Mouse (Mus musculus) intestine, embryonic 15.5 days (tissue): ENCODE measurements around the gene Khdc1c. TPM values are rescaled to one million over a fixed set of nuclear protein-coding genes. Genes with fewer than 3 reads are reported as not detected.
A peak's percentile ranks its signal among the peaks of the same experiment; 100 is the strongest.

Source experiments
- ATAC-seq: fragments of 200-750 bp; cut with Nextera tagmentation; 2 replicates; pipeline ENCODE4 v1.8.0; 2017; ENCODE audit warnings: moderate TSS enrichment, moderate library complexity
- H3K27ac ChIP-seq: fragments of 300-500 bp; sonication (generic); 2 replicates; pipeline ENCODE4 v1.5.1; 2015; ENCODE audit warnings: mild to moderate bottlenecking, inconsistent platforms
- H3K27me3 ChIP-seq: fragments of 300-500 bp; sonication (generic); replicated peaks from 2 replicates; pipeline ENCODE4 v1.6.1; 2015; ENCODE audit warnings: inconsistent platforms
- H3K36me3 ChIP-seq: fragments of 300-500 bp; sonication (generic); 2 replicates; pipeline ENCODE4 v1.6.1; 2015; ENCODE audit warnings: inconsistent platforms
- H3K4me1 ChIP-seq: fragments of 300-500 bp; sonication (generic); replicated peaks from 2 replicates; pipeline ENCODE4 v1.6.1; 2015; ENCODE audit warnings: inconsistent platforms
- H3K4me2 ChIP-seq: fragments of 300-500 bp; sonication (generic); replicated peaks from 2 replicates; pipeline ENCODE4 v1.6.1; 2015; ENCODE audit warnings: mild to moderate bottlenecking, inconsistent platforms
- H3K4me3 ChIP-seq: fragments of 300-500 bp; sonication (generic); replicated peaks from 2 replicates; pipeline ENCODE4 v1.5.1; 2015; ENCODE audit warnings: inconsistent platforms
- H3K9ac ChIP-seq: fragments of 300-500 bp; sonication (generic); 2 replicates; pipeline ENCODE4 v1.6.1; 2015; ENCODE audit warnings: inconsistent platforms
- H3K9me3 ChIP-seq: fragments of 300-500 bp; sonication (generic); 2 replicates; pipeline ENCODE4 v1.6.1; 2016; ENCODE audit warnings: inconsistent platforms
- WGBS: fragments of 180-500 bp; shearing (Covaris S2); methylation state at CpG from one replicate; pipeline ENCODE4 v1.1.7; 2015; 5-methylcytosine and 5-hydroxymethylcytosine counted together
- polyA plus RNA-seq: library from polyadenylated mRNA; unstranded; fragments of >200 nt; fragmentation: Nextera tagmentation; extraction: Ambion mirVana; gene quantifications from 2 replicates; pipeline ENCODE4 v1.2.1, GENCODE M21; 2015

Gene Khdc1c
- polyA plus RNA-seq, 1 experiment from 2014 or later = not detected

GRCm38 (mm10) chr1:21383256-21383655 lies 15.1 kb downstream of the Khdc1c start, which contains the start of gene Khdc1b:
Gene Khdc1b, plus strand, starts transcription at chr1:21383556.
- Histone ChIP-seq H3K27ac (no peak within 1 kb of the TSS), H3K9ac (no peak within 1 kb of the TSS), H3K36me3 (no peaks in the 10 kb centered on the region), H3K4me3 (no peak within 1 kb of the TSS), H3K27me3 (no peaks in the 10 kb centered on the region), H3K9me3 (no peaks in the 10 kb centered on the region), H3K4me2 (no peak within 1 kb of the TSS), H3K4me1 (no peaks in the 10 kb centered on the region)
- ATAC-seq = no peak
- WGBS = 88% methylated on average over 1 of the region's 1 CpGs

- no peak overlapping the region for H3K4me2 ChIP-seq
- no peaks in the 10 kb centered on the region for H3K9me3 ChIP-seq
- no peak overlapping the region for H3K27ac ChIP-seq
- no peaks in the 10 kb centered on the region for H3K36me3 ChIP-seq
- WGBS = 56% methylated on average over 6 of the region's 6 CpGs
- no peaks in the 10 kb centered on the region for H3K27me3 ChIP-seq
- no peak overlapping the region for H3K9ac ChIP-seq
- no peak for ATAC-seq
- no peaks in the 10 kb centered on the region for H3K4me1 ChIP-seq
- H3K4me3 ChIP-seq = no peak overlapping the region
Observed at GRCm38 (mm10) chr1:21391138-21391671, 23.1 kb downstream of the Khdc1c start.

GRCm38 (mm10) chr1:21402804-21403203 lies 34.7 kb downstream of the Khdc1c start:
- Histone ChIP-seq H3K4me3 (no peak overlapping the region), H3K4me1 (no peaks in the 10 kb centered on the region), H3K9ac (no peak overlapping the region), H3K27me3 (no peaks in the 10 kb centered on the region), H3K27ac (no peak overlapping the region), H3K36me3 (no peaks in the 10 kb centered on the region), H3K4me2 (no peak overlapping the region), H3K9me3 (no peaks in the 10 kb centered on the region)
- no peak for ATAC-seq
- 80% methylated on average over 8 of the region's 8 CpGs for WGBS

- no peaks in the 10 kb centered on the region for H3K9me3 ChIP-seq
- no peaks in the 10 kb centered on the region for H3K27me3 ChIP-seq
- no peak overlapping the region for H3K4me3 ChIP-seq
- H3K4me2 ChIP-seq = no peak overlapping the region
- H3K9ac ChIP-seq = no peak overlapping the region
- ATAC-seq = no peak
- H3K36me3 ChIP-seq = no peaks in the 10 kb centered on the region
- H3K27ac ChIP-seq = no peak overlapping the region
- WGBS = 70% methylated on average over 2 of the region's 2 CpGs
- H3K4me1 ChIP-seq = no peaks in the 10 kb centered on the region
Observed at GRCm38 (mm10) chr1:21407266-21407665, 39.1 kb downstream of the Khdc1c start.

- 0 out of 2 replicates have a peak, but pooled peaks have one; percentile 17 for ATAC-seq
- H3K4me2 ChIP-seq = no peak overlapping the region
- H3K9me3 ChIP-seq = no peaks in the 10 kb centered on the region
- no peak overlapping the region for H3K4me3 ChIP-seq
- H3K27ac ChIP-seq = no peak overlapping the region
- H3K9ac ChIP-seq = no peak overlapping the region
- no peaks in the 10 kb centered on the region for H3K27me3 ChIP-seq
- 58% methylated on average over 18 of the region's 18 CpGs for WGBS
- no peaks in the 10 kb centered on the region for H3K4me1 ChIP-seq
- no peaks in the 10 kb centered on the region for H3K36me3 ChIP-seq
Observed at GRCm38 (mm10) chr1:21411331-21412196, 43.4 kb downstream of the Khdc1c start.

- H3K9me3 ChIP-seq = no peaks in the 10 kb centered on the region
- H3K27me3 ChIP-seq = no peaks in the 10 kb centered on the region
- WGBS = 90% methylated on average over 2 of the region's 2 CpGs
- no peak overlapping the region for H3K9ac ChIP-seq
- no peaks in the 10 kb centered on the region for H3K36me3 ChIP-seq
- ATAC-seq = no peak
- no peak overlapping the region for H3K27ac ChIP-seq
- H3K4me3 ChIP-seq = no peak overlapping the region
- H3K4me2 ChIP-seq = no peak overlapping the region
- H3K4me1 ChIP-seq = no peaks in the 10 kb centered on the region
Observed at GRCm38 (mm10) chr1:21412197-21412555, 44.0 kb downstream of the Khdc1c start.

- Histone ChIP-seq H3K27me3 (no peaks in the 10 kb centered on the region), H3K36me3 (no peaks in the 10 kb centered on the region), H3K4me3 (no peak overlapping the region), H3K4me2 (no peak overlapping the region), H3K9me3 (no peaks in the 10 kb centered on the region), H3K27ac (no peak overlapping the region), H3K9ac (no peak overlapping the region), H3K4me1 (no peaks in the 10 kb centered on the region)
- ATAC-seq = no peak
Observed at GRCm38 (mm10) chr1:21419370-21419769, 51.2 kb downstream of the Khdc1c start.

Other genes with a start within 250 kb of the Khdc1c start
- 13.5 and 13.7 TPM in 2 replicates for gene Tmem14a, start 149.8 kb upstream of the Khdc1c start, polyA plus RNA-seq
- gene Gsta3, start 127.7 kb upstream of the Khdc1c start, polyA plus RNA-seq = 15.4 and 15.6 TPM in 2 replicates
- not detected in 2 replicates for gene Khdc1a, start 18.7 kb upstream of the Khdc1c start, polyA plus RNA-seq
- gene Khdc1b, start 15.2 kb downstream of the Khdc1c start, polyA plus RNA-seq = not detected in 2 replicates